Mouse (Mus musculus): ENCODE measurements around the gene H2-Q2. TPM values are rescaled to one million over a fixed set of nuclear protein-coding genes. Genes with fewer than 3 reads are reported as not detected.
A peak's percentile ranks its signal among the peaks of the same experiment; 100 is the strongest.
"Not testable (repeated sequence)": the region's sequence is repeated elsewhere in the genome, so short reads cannot be mapped to it uniquely, and the experiment has no call there.

H2-Q2 gene
- 0.28 and 0.42 TPM in 2 replicates for polyA plus RNA-seq (2016; fragmentation: Nextera tagmentation; extraction: Ambion mirVana)

DNA sequence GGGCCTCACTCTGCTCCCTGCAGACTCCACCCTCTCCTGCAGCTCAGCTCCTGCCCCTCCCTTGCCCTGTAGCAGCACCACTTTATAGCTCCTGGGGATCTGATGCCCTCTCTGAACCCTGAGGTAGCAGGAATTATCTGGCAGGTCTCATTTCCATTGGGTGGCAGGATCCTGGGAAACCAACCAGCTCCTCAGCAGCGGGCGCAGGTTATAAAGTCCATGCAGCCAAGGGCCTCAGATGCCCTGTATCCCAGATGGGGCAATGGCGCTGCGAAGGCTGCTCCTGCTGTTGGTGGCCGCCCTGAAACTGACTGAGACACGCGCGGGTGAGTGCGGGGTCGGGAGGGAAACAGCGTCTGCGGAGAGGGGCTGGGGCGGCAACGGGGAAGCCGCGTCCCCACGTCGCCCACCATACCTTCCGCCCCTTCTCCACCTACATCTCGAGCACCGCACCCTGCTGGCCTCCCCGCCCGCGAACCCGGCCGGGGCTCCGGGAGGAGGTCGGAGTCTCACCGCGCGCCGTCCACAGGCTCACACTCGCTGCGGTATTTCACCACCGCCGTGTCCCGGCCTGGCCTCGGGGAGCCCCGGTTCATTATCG is at the start of gene H2-Q2:
Gene H2-Q2 (plus strand): TSS at position 172 of the 601 bp plus-strand sequence.
- Histone ChIP-seq H3K36me3 (no peaks in the 10 kb centered on the region), H3K27me3 (replicated peaks) (peaks cover 42% of the 10 kb centered on the region), H3K4me2 (replicated peaks) (peak within 1 kb of the TSS; percentile 79), H3K27ac (no peak within 1 kb of the TSS), H3K9ac (peak within 1 kb of the TSS; percentile 41; the same call in 1 of the 2 replicates), H3K9me3 (no peaks in the 10 kb centered on the region), H3K4me3 (peak within 1 kb of the TSS; percentile 32), H3K4me1 (peaks cover 6% of the 10 kb centered on the region)
- ATAC-seq (ENCODE audit: low FRiP score, low read depth): no peak
- WGBS: under 1% methylated on average over 40 of the region's 40 CpGs

DNA sequence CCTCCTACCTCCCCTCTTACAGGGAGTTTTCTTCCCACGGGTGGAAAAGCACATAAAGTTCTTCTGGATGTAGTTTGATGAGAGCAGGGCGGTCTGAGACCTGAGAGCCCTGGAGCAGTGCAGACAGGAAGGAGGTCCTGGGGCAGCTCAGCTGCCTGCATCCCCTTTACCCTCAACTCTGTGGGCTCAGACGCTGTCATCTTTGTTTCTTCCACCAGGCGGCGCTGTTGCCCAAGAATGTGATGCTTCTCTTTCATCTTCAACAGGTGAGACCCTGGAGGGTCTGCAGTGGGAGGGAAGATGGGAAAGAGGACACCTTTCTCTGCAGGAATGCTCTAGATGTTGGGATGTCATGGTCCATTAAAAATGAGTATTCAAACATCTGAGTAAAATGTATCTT is 46.2 kb upstream of the H2-Q2 start:
- not testable (repeated sequence) for ATAC-seq (ENCODE audit: low FRiP score, low read depth); H3K9ac ChIP-seq; H3K36me3 ChIP-seq; H3K4me1 ChIP-seq; H3K9me3 ChIP-seq; H3K4me2 ChIP-seq (replicated peaks); H3K27me3 ChIP-seq (replicated peaks); H3K4me3 ChIP-seq; H3K27ac ChIP-seq
- 5% methylated on average over 5 of the region's 5 CpGs for WGBS

DNA sequence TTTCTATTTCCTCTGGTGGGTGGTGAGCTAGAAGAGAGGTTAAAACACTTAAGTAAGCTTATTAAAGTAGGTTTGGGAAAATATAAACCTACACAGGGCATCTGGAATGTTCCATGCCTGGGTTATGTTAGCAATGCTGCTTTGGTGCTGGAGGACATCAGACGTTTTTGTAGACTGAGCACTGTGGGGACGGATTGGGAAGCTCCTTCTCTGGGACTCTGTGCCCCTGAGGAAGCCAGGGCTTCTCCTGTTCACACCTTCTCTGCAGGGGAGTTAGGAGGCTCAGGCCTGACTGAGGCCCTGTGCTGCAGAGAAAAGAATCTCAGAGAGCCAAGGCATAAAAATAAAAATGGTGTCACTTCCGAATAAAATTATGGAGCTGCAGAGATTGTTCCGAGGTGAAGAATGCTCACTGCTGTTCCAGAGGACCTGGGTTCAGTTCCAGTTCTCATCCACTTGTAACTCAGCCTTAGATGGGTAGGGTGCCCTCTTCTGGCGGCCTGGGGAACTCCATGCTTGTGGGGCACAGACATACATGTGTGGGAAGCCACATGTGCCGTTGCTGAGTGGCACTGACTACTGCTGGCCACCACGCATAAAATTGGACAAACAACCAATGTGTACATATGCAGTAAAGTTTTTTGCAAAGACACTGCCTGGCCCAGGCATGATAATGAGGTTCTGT is 41.6 kb upstream of the H2-Q2 start:
- WGBS: 90% methylated on average over 7 of the region's 7 CpGs
- not testable (repeated sequence) for ATAC-seq (ENCODE audit: low FRiP score, low read depth); H3K9me3 ChIP-seq; H3K36me3 ChIP-seq; H3K27me3 ChIP-seq (replicated peaks); H3K9ac ChIP-seq; H3K4me2 ChIP-seq (replicated peaks); H3K4me1 ChIP-seq; H3K4me3 ChIP-seq; H3K27ac ChIP-seq

DNA sequence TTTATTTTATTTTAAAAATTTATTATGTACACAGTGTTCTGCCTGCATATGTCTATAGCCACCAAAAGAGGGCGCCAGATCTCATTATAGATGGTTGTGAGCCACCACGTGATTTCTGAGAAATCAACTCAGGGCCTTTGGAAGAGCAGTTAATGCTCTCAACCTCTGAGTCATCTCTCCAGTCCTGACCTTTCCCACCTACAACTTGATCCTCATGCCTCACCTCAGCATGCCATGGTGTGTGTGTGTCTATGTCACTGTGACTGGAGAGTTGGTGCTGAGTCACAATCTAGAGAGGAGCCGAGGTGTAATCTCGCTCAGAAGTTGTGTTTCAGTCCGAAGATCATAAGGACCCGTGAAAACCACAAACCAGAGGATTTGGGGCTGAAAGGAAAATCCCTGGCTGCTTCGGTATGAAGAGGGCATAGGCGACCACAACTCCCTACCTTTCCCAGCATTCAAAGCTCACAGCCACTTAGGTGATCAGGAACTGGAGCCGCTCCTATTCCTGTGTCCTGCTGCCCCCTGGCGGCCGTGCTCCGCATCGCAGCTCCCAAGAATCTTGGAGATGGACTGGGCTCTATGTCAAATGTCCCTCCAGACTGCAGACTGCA is 40.3 kb upstream of the H2-Q2 start:
- Histone ChIP-seq H3K4me3 (no peak overlapping the region), H3K4me1 (no peaks in the 10 kb centered on the region), H3K4me2 (replicated peaks) (no peak overlapping the region), H3K9ac (no peak overlapping the region), H3K27ac (no peak overlapping the region), H3K36me3 (no peaks in the 10 kb centered on the region), H3K9me3 (no peaks in the 10 kb centered on the region), H3K27me3 (replicated peaks) (no peaks in the 10 kb centered on the region)
- WGBS: 27% methylated on average over 13 of the region's 13 CpGs
- ATAC-seq (ENCODE audit: low FRiP score, low read depth): no peak

DNA sequence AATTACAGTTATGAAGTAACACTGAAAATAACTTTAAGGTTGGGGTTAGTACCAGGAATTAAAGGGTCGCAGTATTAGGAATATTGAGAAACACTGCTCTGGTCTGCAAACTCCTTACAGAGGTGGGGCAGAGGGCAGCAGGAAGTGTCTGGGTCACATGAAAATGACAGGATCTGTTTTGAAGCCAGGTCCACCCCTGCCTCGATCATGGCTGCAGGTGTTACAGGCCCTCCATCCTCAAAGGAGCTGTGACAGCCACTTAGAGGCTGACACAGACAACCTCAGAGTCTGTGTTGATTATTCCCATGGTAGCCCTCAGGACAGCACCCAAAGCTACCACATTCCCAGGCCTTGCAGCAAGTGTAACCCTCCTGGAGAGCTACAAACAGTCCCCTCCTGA is 38.8 kb upstream of the H2-Q2 start:
- ATAC-seq (ENCODE audit: low FRiP score, low read depth): no peak
- no peaks in the 10 kb centered on the region for H3K4me1 ChIP-seq
- H3K27me3 ChIP-seq (replicated peaks): no peaks in the 10 kb centered on the region; the same call in 1 of the 2 replicates
- no peaks in the 10 kb centered on the region for H3K36me3 ChIP-seq
- 82% methylated on average over 2 of the region's 2 CpGs for WGBS
- no peak overlapping the region for H3K9ac ChIP-seq
- H3K4me2 ChIP-seq (replicated peaks): no peak overlapping the region
- no peak overlapping the region for H3K27ac ChIP-seq
- H3K9me3 ChIP-seq: no peaks in the 10 kb centered on the region
- no peak overlapping the region for H3K4me3 ChIP-seq

DNA sequence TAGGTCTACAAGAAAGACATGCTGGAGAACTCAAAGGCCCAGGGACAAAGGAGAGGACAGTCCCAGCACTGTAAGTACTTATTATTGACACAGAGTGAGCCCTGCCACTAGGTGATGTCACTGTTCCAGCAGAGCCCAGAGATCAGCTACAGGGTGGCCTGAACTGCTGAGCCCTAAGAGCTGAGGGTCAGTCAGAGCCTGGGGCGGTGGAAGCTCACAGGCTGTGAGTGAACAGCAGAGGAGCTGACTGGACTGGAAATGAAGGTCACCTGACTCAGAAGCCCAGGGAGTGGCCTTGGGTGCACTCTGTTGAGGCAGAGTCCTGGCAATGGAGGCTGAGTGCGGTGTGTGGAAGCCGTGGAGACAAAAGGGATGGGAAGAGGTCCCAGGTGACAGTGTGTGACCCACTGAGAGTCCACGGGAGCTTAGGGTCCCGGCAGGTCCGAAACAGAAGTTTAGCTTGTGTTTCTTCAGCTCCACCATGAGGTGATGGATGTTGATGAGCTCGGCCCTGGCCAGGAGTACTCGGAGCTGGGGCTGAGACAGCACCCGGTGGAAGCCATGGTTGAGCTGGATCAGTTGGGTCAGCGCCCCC is 38.2 kb upstream of the H2-Q2 start:
- WGBS: 86% methylated on average over 10 of the region's 10 CpGs
- H3K4me1 ChIP-seq: no peaks in the 10 kb centered on the region
- ATAC-seq (ENCODE audit: low FRiP score, low read depth): no peak

DNA sequence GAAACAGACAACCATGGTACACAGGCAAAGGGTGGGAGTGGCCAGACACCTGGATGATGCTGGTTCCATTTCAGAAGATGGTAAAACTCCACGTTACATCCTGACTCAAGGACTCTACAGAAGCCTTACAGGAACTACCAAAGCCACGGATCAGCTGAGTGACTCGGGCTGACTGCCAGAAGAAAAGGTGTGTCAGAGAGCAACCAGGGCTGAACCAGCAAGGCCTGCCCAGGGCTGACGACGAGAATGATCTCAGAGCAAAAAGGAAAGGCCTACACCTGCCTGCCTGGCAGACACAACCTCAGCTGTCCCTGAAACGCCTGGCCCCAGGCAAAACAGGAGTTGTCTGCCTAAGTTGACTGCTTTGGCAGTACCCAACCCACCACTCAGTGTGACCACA is 37.6 kb upstream of the H2-Q2 start:
- no peak for ATAC-seq (ENCODE audit: low FRiP score, low read depth)
- no peaks in the 10 kb centered on the region; the same call in 1 of the 2 replicates for H3K27me3 ChIP-seq (replicated peaks)
- H3K4me2 ChIP-seq (replicated peaks): no peak overlapping the region
- H3K9me3 ChIP-seq: no peaks in the 10 kb centered on the region
- 75% methylated on average over 6 of the region's 6 CpGs for WGBS
- H3K4me1 ChIP-seq: no peaks in the 10 kb centered on the region
- H3K4me3 ChIP-seq: no peak overlapping the region
- no peak overlapping the region for H3K27ac ChIP-seq
- no peaks in the 10 kb centered on the region for H3K36me3 ChIP-seq
- no peak overlapping the region for H3K9ac ChIP-seq

More for the DNA sequence above, 38.2 kb upstream of the H2-Q2 start:
- no peaks in the 10 kb centered on the region for H3K9me3 ChIP-seq
- no peak overlapping the region for H3K9ac ChIP-seq
- H3K4me3 ChIP-seq: no peak overlapping the region
- no peak overlapping the region for H3K4me2 ChIP-seq (replicated peaks)
- no peaks in the 10 kb centered on the region; the same call in 1 of the 2 replicates for H3K27me3 ChIP-seq (replicated peaks)
- H3K36me3 ChIP-seq: no peaks in the 10 kb centered on the region
- no peak overlapping the region for H3K27ac ChIP-seq

DNA sequence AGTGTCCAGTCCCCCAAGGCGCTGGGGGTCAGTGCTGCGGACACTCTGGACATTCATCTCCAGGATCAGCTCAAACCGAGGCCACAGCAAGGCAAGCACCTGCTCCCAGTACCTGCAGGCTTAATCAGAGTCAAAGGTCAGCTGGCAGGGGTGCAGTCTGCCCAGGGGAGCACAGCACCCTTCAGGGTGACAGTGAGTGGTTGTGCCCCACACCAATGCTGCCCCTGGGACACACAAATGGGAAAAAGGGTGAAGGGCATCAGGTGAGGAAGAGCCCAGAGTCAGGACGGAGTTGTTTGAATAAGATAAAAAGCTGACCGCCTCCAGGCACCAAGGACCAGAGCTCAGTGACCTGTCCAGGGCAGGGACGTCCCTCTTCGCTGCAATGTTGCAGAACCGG is 37.1 kb upstream of the H2-Q2 start:
- H3K4me2 ChIP-seq (replicated peaks); H3K27me3 ChIP-seq (replicated peaks); H3K27ac ChIP-seq; H3K9me3 ChIP-seq; H3K4me1 ChIP-seq; ATAC-seq (ENCODE audit: low FRiP score, low read depth); H3K36me3 ChIP-seq; H3K9ac ChIP-seq; H3K4me3 ChIP-seq: not testable (repeated sequence)
- 85% methylated on average over 8 of the region's 8 CpGs for WGBS

DNA sequence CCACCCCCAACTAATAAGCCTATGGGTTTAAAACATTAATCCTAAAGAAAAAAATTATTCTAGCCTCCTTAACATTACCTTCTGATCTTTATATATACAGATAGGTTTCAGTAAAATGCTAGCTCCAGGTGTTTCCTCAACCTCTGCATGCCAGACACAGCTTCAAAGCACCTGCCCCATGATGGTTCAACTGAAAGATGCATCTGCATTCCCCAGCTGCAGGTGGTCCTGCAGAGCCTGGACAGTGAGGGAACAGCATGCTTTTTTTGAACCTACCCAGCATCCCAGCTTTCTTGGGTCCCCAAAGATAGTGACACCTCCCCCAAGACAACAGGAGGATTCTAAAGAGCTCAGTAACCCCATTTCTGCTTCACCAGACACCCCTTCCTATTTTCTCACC is 23.4 kb upstream of the H2-Q2 start:
- ATAC-seq (ENCODE audit: low FRiP score, low read depth): no peak

DNA sequence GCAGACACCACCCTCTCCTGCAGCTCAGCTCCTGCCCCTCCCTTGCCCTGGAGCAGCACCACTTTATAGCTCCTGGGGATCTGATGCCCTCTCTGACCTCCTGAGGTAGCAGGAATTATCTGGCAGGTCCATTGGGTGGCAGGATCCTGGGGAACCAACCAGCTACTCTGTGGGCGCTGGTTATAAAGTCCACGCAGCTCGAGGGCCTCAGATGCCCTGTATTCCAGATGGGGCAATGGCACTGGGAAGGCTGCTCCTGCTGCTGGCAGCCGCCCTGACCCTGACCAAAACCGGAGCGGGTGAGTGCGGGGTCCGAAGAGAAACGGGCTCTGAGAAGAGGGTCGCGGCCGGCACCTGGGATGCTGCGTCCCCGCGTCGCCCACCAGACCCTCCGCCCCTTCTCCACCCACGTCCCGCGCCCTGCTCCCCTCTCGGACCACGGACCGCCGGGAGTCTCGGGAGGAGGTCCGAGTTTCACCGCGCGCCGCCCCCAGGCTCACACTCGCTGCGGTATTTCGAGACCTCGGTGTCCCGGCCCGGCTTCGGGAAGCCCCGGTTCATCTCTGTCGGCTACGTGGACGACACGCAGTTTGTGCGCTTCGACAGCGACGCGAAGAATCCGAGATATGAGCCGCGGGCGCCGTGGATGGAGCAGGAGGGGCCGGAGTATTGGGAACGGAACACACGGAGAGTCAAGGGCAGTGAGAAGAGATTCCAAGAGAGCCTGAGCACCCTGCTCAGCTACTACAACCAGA is 21.5 kb upstream of the H2-Q2 start, which contains the start of gene H2-Q1:
Gene H2-Q1 (plus strand): TSS at position 79 of the 755 bp plus-strand sequence.
- Histone ChIP-seq H3K9me3 (no peaks in the 10 kb centered on the region), H3K4me1 (peaks cover 9% of the 10 kb centered on the region), H3K36me3 (no peaks in the 10 kb centered on the region), H3K4me3 (peak within 1 kb of the TSS; percentile 33), H3K9ac (peak within 1 kb of the TSS; percentile 44), H3K27ac (no peak within 1 kb of the TSS), H3K4me2 (replicated peaks) (peak within 1 kb of the TSS; percentile 64), H3K27me3 (replicated peaks) (peaks cover 32% of the 10 kb centered on the region)
- ATAC-seq (ENCODE audit: low FRiP score, low read depth): no peak
- 2% methylated on average over 55 of the region's 55 CpGs for WGBS

More for the DNA sequence above, 23.4 kb upstream of the H2-Q2 start:
- H3K4me2 ChIP-seq (replicated peaks): no peak overlapping the region
- peaks cover 34% of the 10 kb centered on the region for H3K27me3 ChIP-seq (replicated peaks)
- H3K9ac ChIP-seq: no peak overlapping the region
- no peaks in the 10 kb centered on the region for H3K36me3 ChIP-seq
- H3K4me1 ChIP-seq: peaks cover 9% of the 10 kb centered on the region
- H3K27ac ChIP-seq: no peak overlapping the region
- no peak overlapping the region for H3K4me3 ChIP-seq
- no peaks in the 10 kb centered on the region for H3K9me3 ChIP-seq

DNA sequence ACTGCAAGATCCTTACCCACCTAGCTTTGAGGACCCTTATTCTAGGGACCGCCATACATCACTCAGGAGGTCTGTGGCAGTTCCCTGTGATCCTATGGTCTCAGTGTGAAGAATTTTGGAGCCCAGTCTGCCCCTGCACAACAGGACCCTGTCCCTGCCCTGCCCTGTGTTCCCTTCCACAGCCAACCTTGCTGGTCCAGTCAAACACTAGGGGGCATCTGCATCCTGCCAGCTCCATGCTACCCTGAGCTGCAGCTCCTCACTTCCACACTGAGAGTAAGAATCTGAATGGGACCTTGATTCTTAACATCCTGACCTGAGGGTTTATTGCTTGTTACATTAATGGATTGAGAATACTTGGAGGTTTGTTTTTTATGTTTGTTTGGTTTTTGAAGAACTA is 16.9 kb upstream of the H2-Q2 start:
- H3K9ac ChIP-seq; H3K4me2 ChIP-seq (replicated peaks); H3K36me3 ChIP-seq; ATAC-seq (ENCODE audit: low FRiP score, low read depth); H3K27ac ChIP-seq; H3K4me1 ChIP-seq; H3K9me3 ChIP-seq; H3K4me3 ChIP-seq: not testable (repeated sequence)
- H3K27me3 ChIP-seq (replicated peaks): peaks cover 21% of the 10 kb centered on the region
- WGBS: 62% methylated on average over 1 of the region's 1 CpGs

DNA sequence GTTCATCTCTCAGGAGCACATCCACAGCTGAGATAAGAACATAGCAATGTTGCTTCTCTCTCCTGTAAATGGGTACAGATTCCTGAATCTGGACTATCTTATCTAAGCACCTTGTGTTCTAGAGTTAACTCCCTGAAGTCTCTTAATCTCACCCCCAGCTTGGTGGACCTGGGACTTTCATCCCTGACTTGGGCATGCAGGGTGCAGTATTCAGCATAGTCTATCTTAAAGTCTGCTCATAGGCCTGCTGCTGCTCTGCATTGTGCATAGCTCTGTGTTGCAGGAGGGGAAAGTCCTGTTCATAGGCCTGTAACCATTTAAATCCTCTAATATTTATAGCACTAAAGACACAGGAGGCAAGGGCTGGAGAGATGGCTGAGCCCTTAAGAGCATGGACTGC is 16.0 kb upstream of the H2-Q2 start:
- H3K9ac ChIP-seq; H3K4me2 ChIP-seq (replicated peaks): not testable (repeated sequence)

More for the DNA sequence above, 16.0 kb upstream of the H2-Q2 start:
- not testable (repeated sequence) for H3K4me3 ChIP-seq; H3K9me3 ChIP-seq; H3K27ac ChIP-seq; H3K36me3 ChIP-seq; H3K4me1 ChIP-seq; ATAC-seq (ENCODE audit: low FRiP score, low read depth)
- H3K27me3 ChIP-seq (replicated peaks): peaks cover 12% of the 10 kb centered on the region

All from neural tube, embryonic 12.5 days (tissue).